Mouse (Mus musculus): ENCODE measurements around the gene Pgs1. TPM values are rescaled to one million over a fixed set of nuclear protein-coding genes. Genes with fewer than 3 reads are reported as not detected.

Pgs1 gene
- polyA plus RNA-seq, 1 experiment = 2.8 TPM

DNA sequence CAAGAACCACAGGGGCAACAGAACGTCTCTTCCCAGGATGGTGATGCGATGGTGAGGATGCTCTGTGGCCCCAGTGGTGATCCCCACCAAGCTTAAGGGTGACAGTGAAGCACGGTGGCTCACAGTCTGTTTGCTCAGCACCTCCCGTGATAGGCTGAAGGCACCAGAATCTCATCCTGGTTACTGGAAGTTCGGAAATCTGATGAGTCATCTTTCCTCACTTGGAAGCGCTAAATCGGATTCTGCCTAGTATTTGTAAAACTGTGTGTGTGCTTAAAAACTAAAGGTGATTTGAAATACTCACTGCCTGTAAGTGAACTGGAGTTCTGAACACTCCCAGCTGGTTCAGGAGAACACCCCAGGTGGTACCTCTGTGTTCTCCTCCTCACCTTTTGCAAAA is 2.3 kb upstream of the Pgs1 start:
- H3K4me3 ChIP-seq (replicated peaks) = no peak overlapping the region
- H3K36me3 ChIP-seq (ENCODE audit: control insufficient read depth) = no peaks in the 10 kb centered on the region
- H3K27me3 ChIP-seq (ENCODE audit: control insufficient read depth) = peaks cover 25% of the 10 kb centered on the region
- peaks cover 28% of the 10 kb centered on the region for H3K4me1 ChIP-seq (ENCODE audit: control insufficient read depth)
- TF ChIP-seq GATA1 (IDR thresholded peaks at IDR 0.05; ENCODE audit: low read length) = no peak
- TF ChIP-seq TAL1 (IDR thresholded peaks at IDR 0.05; ENCODE audit: low read length) = no peak
- no peaks in the 10 kb centered on the region for H3K9me3 ChIP-seq (ENCODE audit: control insufficient read depth, low read length)

DNA sequence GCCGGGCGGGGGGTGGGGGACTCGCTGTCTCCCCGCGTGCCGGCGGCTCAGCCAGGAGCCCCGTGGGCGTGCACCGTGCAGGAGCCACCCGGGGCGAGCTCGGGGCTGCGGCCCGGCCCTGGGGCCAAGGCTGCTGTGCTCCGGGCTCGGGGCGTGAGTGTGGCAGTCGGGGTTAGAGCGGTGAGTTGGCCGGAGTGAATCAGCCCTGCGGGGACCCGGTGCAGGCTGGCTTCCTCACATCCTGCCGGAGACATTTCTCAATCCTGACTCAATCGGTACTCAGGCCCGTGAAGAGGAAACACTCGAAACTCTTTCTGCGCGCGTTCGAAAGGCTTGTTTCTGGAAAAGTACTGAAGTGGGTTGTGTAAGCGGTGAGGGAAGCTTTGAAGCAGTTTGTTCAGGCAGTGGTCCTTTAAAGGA is 950 bp downstream of the Pgs1 start:
- H3K4me1 ChIP-seq (ENCODE audit: control insufficient read depth) = peaks cover 59% of the 10 kb centered on the region

DNA sequence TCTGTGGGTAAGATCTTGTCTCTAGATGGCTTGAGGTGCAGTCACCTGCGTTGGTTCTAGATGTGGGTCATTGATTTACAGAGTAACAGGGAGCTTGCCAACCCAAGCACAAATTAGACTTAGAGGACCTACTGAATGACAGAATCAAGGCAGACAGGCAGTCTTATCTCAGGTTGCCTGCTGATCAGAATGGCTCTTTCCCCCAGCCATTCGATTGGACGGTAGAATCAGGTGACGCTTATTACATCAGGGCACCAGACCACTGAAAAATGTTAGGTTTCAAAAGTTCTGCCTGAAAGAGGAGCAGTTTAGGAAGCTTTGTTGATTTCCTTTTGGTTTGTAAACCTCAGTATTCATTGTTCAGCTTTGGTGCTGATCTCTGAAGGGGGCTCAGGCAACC is 1.9 kb downstream of the Pgs1 start:
- no peaks in the 10 kb centered on the region for H3K9me3 ChIP-seq (ENCODE audit: control insufficient read depth, low read length)
- peak overlapping the region; percentile 94 for H3K4me3 ChIP-seq (replicated peaks)
- H3K36me3 ChIP-seq (ENCODE audit: control insufficient read depth) = peaks cover 15% of the 10 kb centered on the region
- peaks cover 12% of the 10 kb centered on the region for H3K27me3 ChIP-seq (ENCODE audit: control insufficient read depth)
- TF ChIP-seq GATA1 (IDR thresholded peaks at IDR 0.05; ENCODE audit: low read length) (no peak; the same call in 1 of the 2 replicates), TAL1 (IDR thresholded peaks at IDR 0.05; ENCODE audit: low read length) (no peak)
- peaks cover 69% of the 10 kb centered on the region for H3K4me1 ChIP-seq (ENCODE audit: control insufficient read depth)

More for the DNA sequence above, 950 bp downstream of the Pgs1 start:
- TF ChIP-seq TAL1 (IDR thresholded peaks at IDR 0.05; ENCODE audit: low read length) (no peak), GATA1 (IDR thresholded peaks at IDR 0.05; ENCODE audit: low read length) (no peak)
- peak overlapping the region; percentile 94 for H3K4me3 ChIP-seq (replicated peaks)
- peaks cover 18% of the 10 kb centered on the region for H3K27me3 ChIP-seq (ENCODE audit: control insufficient read depth)
- no peaks in the 10 kb centered on the region for H3K9me3 ChIP-seq (ENCODE audit: control insufficient read depth, low read length)
- H3K36me3 ChIP-seq (ENCODE audit: control insufficient read depth) = peaks cover 6% of the 10 kb centered on the region

DNA sequence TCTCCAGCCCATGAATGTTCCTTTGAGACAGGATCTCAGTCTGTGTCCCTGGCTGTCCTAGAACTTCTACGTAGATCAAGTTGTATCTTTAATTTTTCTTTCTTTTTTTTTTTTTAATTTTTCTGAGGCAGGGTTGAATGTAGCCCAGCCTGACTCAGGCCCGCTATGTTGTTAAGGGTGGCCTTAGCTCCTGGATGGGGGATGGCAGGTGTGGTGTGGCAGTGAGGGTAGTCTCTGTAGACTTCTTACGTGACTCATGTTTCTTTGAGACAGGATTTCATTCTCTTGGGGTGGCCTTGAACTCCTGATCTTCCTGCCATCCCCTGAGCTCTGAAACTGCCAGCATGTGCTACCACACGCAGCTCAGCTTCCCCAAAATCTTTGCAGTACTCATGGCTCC is 3.1 kb downstream of the Pgs1 start:
- Histone ChIP-seq H3K4me3 (replicated peaks) (peak overlapping the region; percentile 23), H3K36me3 (ENCODE audit: control insufficient read depth) (peaks cover 25% of the 10 kb centered on the region), H3K9me3 (ENCODE audit: control insufficient read depth, low read length) (no peaks in the 10 kb centered on the region), H3K27me3 (ENCODE audit: control insufficient read depth) (peaks cover 6% of the 10 kb centered on the region), H3K4me1 (ENCODE audit: control insufficient read depth) (peaks cover 80% of the 10 kb centered on the region)
- TF ChIP-seq GATA1 (IDR thresholded peaks at IDR 0.05; ENCODE audit: low read length) (no peak), TAL1 (IDR thresholded peaks at IDR 0.05; ENCODE audit: low read length) (no peak)

DNA sequence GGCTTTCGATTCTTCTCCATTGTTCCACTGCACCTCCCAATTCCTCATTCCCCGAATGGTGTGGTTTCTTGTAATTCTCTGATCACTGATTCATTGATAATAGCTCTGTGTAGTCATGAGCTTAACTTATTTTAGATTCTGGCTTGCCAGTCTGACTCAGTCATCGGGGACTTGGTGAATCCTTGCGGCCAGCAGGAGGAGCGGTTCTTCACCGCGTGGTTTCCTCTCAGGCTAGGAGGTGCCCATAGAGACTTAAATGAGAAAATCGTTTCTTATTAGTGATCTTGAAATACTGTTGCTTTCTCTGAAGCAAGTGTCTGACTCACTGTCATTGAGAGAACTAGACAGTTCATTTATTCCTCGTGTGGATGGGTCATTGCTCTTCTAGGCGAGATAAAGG is 3.8 kb downstream of the Pgs1 start:
- TF ChIP-seq GATA1 (IDR thresholded peaks at IDR 0.05; ENCODE audit: low read length) = no peak
- TF ChIP-seq TAL1 (IDR thresholded peaks at IDR 0.05; ENCODE audit: low read length) = no peak
- Histone ChIP-seq H3K36me3 (ENCODE audit: control insufficient read depth) (peaks cover 31% of the 10 kb centered on the region), H3K4me1 (ENCODE audit: control insufficient read depth) (peaks cover 86% of the 10 kb centered on the region), H3K27me3 (ENCODE audit: control insufficient read depth) (peaks cover 5% of the 10 kb centered on the region), H3K9me3 (ENCODE audit: control insufficient read depth, low read length) (no peaks in the 10 kb centered on the region), H3K4me3 (replicated peaks) (peak overlapping the region; percentile 23)

DNA sequence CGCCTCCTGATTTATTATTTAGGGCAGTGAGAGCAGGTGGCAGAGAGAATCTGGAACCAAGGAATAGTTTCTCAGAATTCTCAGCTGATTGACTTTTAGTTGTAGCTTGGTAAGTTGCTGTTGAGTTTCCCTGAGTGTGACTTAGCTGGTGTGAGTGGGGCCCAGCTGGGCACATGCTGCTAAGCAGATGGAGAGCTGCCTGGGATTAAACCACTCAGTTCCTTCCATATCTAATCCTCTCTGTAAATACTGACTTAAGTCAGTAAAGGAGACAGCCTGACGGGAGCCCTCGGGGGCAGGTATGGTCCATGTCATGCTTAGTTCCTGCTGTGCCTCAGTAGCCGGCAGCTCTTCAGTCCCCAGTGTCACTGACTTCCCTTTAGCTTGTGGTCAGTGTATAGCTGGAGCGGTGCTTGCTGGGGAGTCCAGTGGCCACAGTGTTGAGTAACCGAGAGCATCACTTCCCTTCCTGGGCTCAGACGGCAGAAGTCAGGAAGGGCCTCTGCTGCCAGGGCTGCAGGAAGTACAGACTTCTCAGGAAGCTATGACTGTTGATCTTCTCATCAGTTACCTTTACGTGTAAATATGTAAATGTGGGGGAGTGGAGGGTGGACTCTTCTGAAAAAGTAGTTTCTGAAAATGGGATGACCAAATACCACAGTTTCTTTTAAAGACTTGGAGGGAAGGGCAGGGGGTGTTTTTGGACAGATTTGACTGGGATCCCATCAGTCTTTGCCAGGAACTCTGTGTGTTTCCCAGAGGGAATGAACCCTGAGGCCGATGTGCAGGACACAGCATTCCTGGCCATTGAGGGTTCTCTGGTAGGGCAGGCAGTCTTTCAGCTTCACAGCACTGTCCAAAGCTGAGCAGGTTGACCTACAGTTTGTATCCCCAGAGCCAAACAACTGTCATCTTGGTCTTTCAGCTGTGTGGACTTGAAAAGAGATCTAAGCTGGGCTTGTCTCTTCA is 5.7 kb downstream of the Pgs1 start:
- H3K4me1 ChIP-seq (ENCODE audit: control insufficient read depth) = peaks cover 82% of the 10 kb centered on the region
- TF ChIP-seq GATA1 (IDR thresholded peaks at IDR 0.05; ENCODE audit: low read length) (no peak), TAL1 (IDR thresholded peaks at IDR 0.05; ENCODE audit: low read length) (no peak)
- no peak overlapping the region for H3K4me3 ChIP-seq (replicated peaks)
- peaks cover 38% of the 10 kb centered on the region for H3K36me3 ChIP-seq (ENCODE audit: control insufficient read depth)
- H3K9me3 ChIP-seq (ENCODE audit: control insufficient read depth, low read length) = no peaks in the 10 kb centered on the region
- no peaks in the 10 kb centered on the region for H3K27me3 ChIP-seq (ENCODE audit: control insufficient read depth)

DNA sequence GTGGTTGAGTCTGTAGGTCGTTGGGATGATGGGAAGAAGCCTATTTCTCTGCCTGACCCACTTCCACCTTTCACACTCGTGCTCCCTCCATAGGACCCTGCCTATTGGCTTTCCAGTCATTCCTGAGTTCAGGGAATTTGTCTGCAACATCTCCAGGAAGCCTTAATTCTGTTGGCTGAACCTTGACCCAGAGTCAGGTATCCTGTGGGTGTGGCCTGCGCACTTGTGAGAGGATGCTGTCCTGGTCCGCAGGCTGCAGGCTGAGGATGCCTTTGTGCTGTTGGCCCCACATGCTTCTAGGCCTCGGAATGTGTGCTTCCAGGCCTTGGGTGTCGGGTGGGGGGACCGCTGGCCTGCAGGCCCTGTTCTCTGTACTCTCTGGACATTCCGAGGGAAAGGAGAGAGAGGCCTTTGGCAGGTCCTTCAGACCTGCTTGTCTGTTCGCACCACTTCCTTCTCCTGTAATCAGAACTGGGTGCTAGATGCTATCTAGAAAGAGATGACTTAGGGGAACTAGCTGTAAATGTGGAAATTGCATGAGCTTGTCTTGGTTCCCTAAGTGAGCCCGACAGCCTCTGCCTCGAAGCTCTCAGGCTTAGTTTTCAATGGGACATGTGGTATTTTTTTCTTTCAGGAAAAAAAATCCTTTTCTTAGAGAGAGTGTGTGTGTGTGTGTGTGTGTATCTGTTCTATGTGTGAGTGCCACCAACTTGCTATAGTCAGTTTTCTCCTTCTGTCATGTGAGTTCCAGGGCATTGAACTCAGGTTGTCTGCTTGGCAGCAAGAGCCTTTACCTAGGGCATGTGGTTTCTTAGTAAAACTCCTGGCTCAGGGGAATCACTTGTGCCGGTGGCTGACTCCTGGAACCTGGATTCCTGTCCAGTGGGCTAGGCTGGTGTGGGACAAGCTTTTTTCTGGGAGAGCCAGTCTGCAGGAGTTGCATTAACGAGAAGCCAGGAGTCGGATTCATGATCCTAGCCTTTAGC is 7.4 kb downstream of the Pgs1 start:
- Histone ChIP-seq H3K4me1 (ENCODE audit: control insufficient read depth) (peaks cover 71% of the 10 kb centered on the region), H3K9me3 (ENCODE audit: control insufficient read depth, low read length) (no peaks in the 10 kb centered on the region), H3K36me3 (ENCODE audit: control insufficient read depth) (peaks cover 50% of the 10 kb centered on the region), H3K27me3 (ENCODE audit: control insufficient read depth) (no peaks in the 10 kb centered on the region), H3K4me3 (replicated peaks) (no peak overlapping the region)
- TF ChIP-seq TAL1 (IDR thresholded peaks at IDR 0.05; ENCODE audit: low read length) (no peak), GATA1 (IDR thresholded peaks at IDR 0.05; ENCODE audit: low read length) (no peak)

DNA sequence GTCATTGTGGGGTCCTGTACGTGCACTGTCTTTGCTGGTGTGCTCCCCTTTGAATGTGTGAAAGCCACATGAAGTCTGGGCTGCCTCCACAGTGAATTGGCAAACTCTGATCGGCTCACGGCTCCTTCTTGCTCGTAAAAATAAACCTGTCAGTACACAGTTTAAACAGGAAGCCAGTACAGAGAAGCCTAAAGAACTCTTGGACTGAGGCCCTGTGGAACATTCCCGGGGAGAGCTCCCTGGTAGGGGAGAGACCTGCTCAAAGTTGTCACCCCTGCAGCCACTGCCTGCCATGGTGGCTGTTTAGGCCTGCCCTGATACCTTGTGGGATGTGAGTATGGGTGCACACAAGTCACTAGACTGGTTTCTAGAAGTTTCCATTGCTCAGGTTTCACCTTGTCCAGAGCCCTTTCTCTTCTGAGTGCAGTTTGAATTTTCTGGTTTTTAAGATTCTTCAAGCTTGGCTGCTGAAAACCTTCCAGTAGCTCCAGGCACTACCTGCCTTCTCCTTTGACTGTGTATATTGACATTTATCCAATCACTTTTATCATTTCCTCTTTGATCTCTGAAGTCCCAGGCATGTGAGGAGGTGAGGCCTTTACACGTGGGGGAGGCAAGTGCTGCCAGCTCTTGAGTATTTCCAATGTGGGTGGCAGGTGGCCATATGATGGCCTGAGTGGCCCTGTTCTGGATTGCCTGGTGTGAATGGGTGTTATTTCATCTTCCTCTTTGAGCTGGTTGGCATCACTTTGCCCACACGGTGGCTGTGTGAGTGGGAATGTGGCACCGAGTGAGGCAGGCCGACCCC is 8.4 kb downstream of the Pgs1 start:
- no peak for TF ChIP-seq TAL1 (IDR thresholded peaks at IDR 0.05; ENCODE audit: low read length)
- no peak for TF ChIP-seq GATA1 (IDR thresholded peaks at IDR 0.05; ENCODE audit: low read length)
- peaks cover 71% of the 10 kb centered on the region for H3K4me1 ChIP-seq (ENCODE audit: control insufficient read depth)
- no peaks in the 10 kb centered on the region for H3K9me3 ChIP-seq (ENCODE audit: control insufficient read depth, low read length)
- H3K4me3 ChIP-seq (replicated peaks) = no peak overlapping the region
- peaks cover 59% of the 10 kb centered on the region for H3K36me3 ChIP-seq (ENCODE audit: control insufficient read depth)
- H3K27me3 ChIP-seq (ENCODE audit: control insufficient read depth) = no peaks in the 10 kb centered on the region

Data from erythroblast, embryonic 14.5 days (primary cell).